Mouse (Mus musculus): ENCODE results near the gene Iqcf3. TPM values are rescaled to one million over a fixed set of nuclear protein-coding genes. Genes with fewer than 3 reads are reported as not detected.

The Iqcf3 gene
- polyA plus RNA-seq, 1 experiment from 2014 or later = not detected

GRCm38 (mm10) chr9:106475663-106476001 is 85.8 kb downstream of the Iqcf3 start, which contains the start of gene Rrp9:
Rrp9 (plus strand) TSS chr9:106475963.
- Histone ChIP-seq H3K4me1 (peaks cover 61% of the 10 kb centered on the region), H3K36me3 (peaks cover 15% of the 10 kb centered on the region), H3K27me3 (ENCODE audit: insufficient read depth, poor library complexity, severe bottlenecking) (peaks cover 11% of the 10 kb centered on the region; the same call in 1 of the 2 replicates), H3K4me3 (peak within 1 kb of the TSS; percentile 83), H3K9me3 (no peaks in the 10 kb centered on the region), H3K27ac (peak within 1 kb of the TSS; percentile 53)
- no peak for DNase-seq (ENCODE audit: low spot score)
- 87% methylated on average over 10 of the region's 10 CpGs for WGBS

- WGBS = 71% methylated on average over 7 of the region's 7 CpGs
- Histone ChIP-seq H3K27ac (0 out of 2 replicates have a peak overlapping the region, but pooled peaks have one; percentile 17), H3K9me3 (no peaks in the 10 kb centered on the region), H3K36me3 (peaks cover 9% of the 10 kb centered on the region; the same call in 1 of the 2 replicates), H3K27me3 (ENCODE audit: insufficient read depth, poor library complexity, severe bottlenecking) (peaks cover 11% of the 10 kb centered on the region; the same call in 1 of the 2 replicates), H3K4me3 (no peak overlapping the region), H3K4me1 (peaks cover 61% of the 10 kb centered on the region)
- DNase-seq (ENCODE audit: low spot score) = no peak
Measured at GRCm38 (mm10) chr9:106475046-106475445, 86.4 kb downstream of the Iqcf3 start.

- peak; percentile 90 for DNase-seq (ENCODE audit: low spot score)
- Histone ChIP-seq H3K4me1 (peaks cover 61% of the 10 kb centered on the region), H3K27me3 (ENCODE audit: insufficient read depth, poor library complexity, severe bottlenecking) (peaks cover 11% of the 10 kb centered on the region; the same call in 1 of the 2 replicates), H3K27ac (peak overlapping the region; percentile 72; the same call in 1 of the 2 replicates), H3K4me3 (no peak overlapping the region), H3K9me3 (no peaks in the 10 kb centered on the region), H3K36me3 (peaks cover 4% of the 10 kb centered on the region; the same call in 1 of the 2 replicates)
- 7% methylated on average over 6 of the region's 6 CpGs for WGBS
Measured at GRCm38 (mm10) chr9:106474456-106474855, 87.0 kb downstream of the Iqcf3 start.

GRCm38 (mm10) chr9:106473753-106474105 is 87.7 kb downstream of the Iqcf3 start:
- H3K4me3 ChIP-seq = no peak overlapping the region
- no peaks in the 10 kb centered on the region for H3K9me3 ChIP-seq
- peaks cover 11% of the 10 kb centered on the region; the same call in 1 of the 2 replicates for H3K27me3 ChIP-seq (ENCODE audit: insufficient read depth, poor library complexity, severe bottlenecking)
- H3K4me1 ChIP-seq = peaks cover 61% of the 10 kb centered on the region
- DNase-seq (ENCODE audit: low spot score) = no peak
- WGBS = 66% methylated on average over 5 of the region's 5 CpGs
- H3K27ac ChIP-seq = 0 out of 2 replicates have a peak overlapping the region, but pooled peaks have one; percentile 72
- no peaks in the 10 kb centered on the region for H3K36me3 ChIP-seq

- 89% methylated on average over 16 of the region's 16 CpGs for WGBS
- Histone ChIP-seq H3K27ac (peak overlapping the region; percentile 76; the same call in 1 of the 2 replicates), H3K9me3 (no peaks in the 10 kb centered on the region), H3K4me1 (peaks cover 59% of the 10 kb centered on the region), H3K4me3 (no peak overlapping the region), H3K36me3 (no peaks in the 10 kb centered on the region), H3K27me3 (ENCODE audit: insufficient read depth, poor library complexity, severe bottlenecking) (peaks cover 11% of the 10 kb centered on the region; the same call in 1 of the 2 replicates)
- no peak for DNase-seq (ENCODE audit: low spot score)
Measured at GRCm38 (mm10) chr9:106473081-106473752, 88.2 kb downstream of the Iqcf3 start.

GRCm38 (mm10) chr9:106472321-106472720 is 89.1 kb downstream of the Iqcf3 start:
- Histone ChIP-seq H3K4me3 (no peak overlapping the region), H3K9me3 (no peaks in the 10 kb centered on the region), H3K27ac (peak overlapping the region; percentile 76), H3K4me1 (peaks cover 51% of the 10 kb centered on the region), H3K36me3 (no peaks in the 10 kb centered on the region), H3K27me3 (ENCODE audit: insufficient read depth, poor library complexity, severe bottlenecking) (peaks cover 11% of the 10 kb centered on the region; the same call in 1 of the 2 replicates)
- DNase-seq (ENCODE audit: low spot score) = no peak
- 50% methylated on average over 4 of the region's 4 CpGs for WGBS

- peak overlapping the region; percentile 76 for H3K27ac ChIP-seq
- WGBS = 9% methylated on average over 5 of the region's 5 CpGs
- peak overlapping the region; percentile 44 for H3K4me3 ChIP-seq
- no peaks in the 10 kb centered on the region for H3K36me3 ChIP-seq
- peaks cover 51% of the 10 kb centered on the region for H3K4me1 ChIP-seq
- H3K9me3 ChIP-seq = no peaks in the 10 kb centered on the region
- peaks cover 14% of the 10 kb centered on the region; the same call in 1 of the 2 replicates for H3K27me3 ChIP-seq (ENCODE audit: insufficient read depth, poor library complexity, severe bottlenecking)
- DNase-seq (ENCODE audit: low spot score) = peak; percentile 87
Measured at GRCm38 (mm10) chr9:106471892-106472291, 89.5 kb downstream of the Iqcf3 start.

GRCm38 (mm10) chr9:106470991-106471750 is 90.3 kb downstream of the Iqcf3 start:
- peak overlapping the region; percentile 76 for H3K27ac ChIP-seq
- H3K4me3 ChIP-seq = peak overlapping the region; percentile 44
- H3K4me1 ChIP-seq = peaks cover 46% of the 10 kb centered on the region
- H3K9me3 ChIP-seq = no peaks in the 10 kb centered on the region
- H3K36me3 ChIP-seq = no peaks in the 10 kb centered on the region
- peaks cover 17% of the 10 kb centered on the region; the same call in 1 of the 2 replicates for H3K27me3 ChIP-seq (ENCODE audit: insufficient read depth, poor library complexity, severe bottlenecking)
- 62% methylated on average over 14 of the region's 14 CpGs for WGBS
- DNase-seq (ENCODE audit: low spot score) = no peak

- H3K36me3 ChIP-seq = 0 out of 2 replicates have a peak, but pooled peaks cover 4% of the 10 kb centered on the region
Measured at GRCm38 (mm10) chr9:106469776-106470175, 91.7 kb downstream of the Iqcf3 start.

GRCm38 (mm10) chr9:106469317-106469716 is 92.1 kb downstream of the Iqcf3 start:
- WGBS = 73% methylated on average over 6 of the region's 6 CpGs
- no peak overlapping the region for H3K4me3 ChIP-seq
- peaks cover 48% of the 10 kb centered on the region for H3K4me1 ChIP-seq
- H3K27me3 ChIP-seq (ENCODE audit: insufficient read depth, poor library complexity, severe bottlenecking) = peaks cover 34% of the 10 kb centered on the region
- no peak overlapping the region for H3K27ac ChIP-seq
- no peak for DNase-seq (ENCODE audit: low spot score)
- H3K9me3 ChIP-seq = no peaks in the 10 kb centered on the region
- peaks cover 7% of the 10 kb centered on the region; the same call in 1 of the 2 replicates for H3K36me3 ChIP-seq

More at GRCm38 (mm10) chr9:106469776-106470175, 91.7 kb downstream of the Iqcf3 start:
- no peak overlapping the region for H3K27ac ChIP-seq
- no peaks in the 10 kb centered on the region for H3K9me3 ChIP-seq
- peaks cover 30% of the 10 kb centered on the region for H3K27me3 ChIP-seq (ENCODE audit: insufficient read depth, poor library complexity, severe bottlenecking)
- DNase-seq (ENCODE audit: low spot score) = no peak
- H3K4me1 ChIP-seq = peaks cover 48% of the 10 kb centered on the region
- no peak overlapping the region for H3K4me3 ChIP-seq
- WGBS = 60% methylated on average over 9 of the region's 9 CpGs

- 89% methylated on average over 7 of the region's 7 CpGs for WGBS
- no peaks in the 10 kb centered on the region for H3K9me3 ChIP-seq
- H3K27me3 ChIP-seq (ENCODE audit: insufficient read depth, poor library complexity, severe bottlenecking) = peaks cover 42% of the 10 kb centered on the region
- DNase-seq (ENCODE audit: low spot score) = no peak
- H3K4me3 ChIP-seq = no peak overlapping the region
- peaks cover 21% of the 10 kb centered on the region for H3K36me3 ChIP-seq
- peaks cover 45% of the 10 kb centered on the region for H3K4me1 ChIP-seq
- H3K27ac ChIP-seq = no peak overlapping the region
Measured at GRCm38 (mm10) chr9:106467746-106468145, 93.7 kb downstream of the Iqcf3 start.

- Histone ChIP-seq H3K4me1 (peaks cover 35% of the 10 kb centered on the region), H3K36me3 (peaks cover 31% of the 10 kb centered on the region), H3K4me3 (no peak overlapping the region), H3K9me3 (no peaks in the 10 kb centered on the region), H3K27me3 (ENCODE audit: insufficient read depth, poor library complexity, severe bottlenecking) (peaks cover 42% of the 10 kb centered on the region), H3K27ac (no peak overlapping the region)
- DNase-seq (ENCODE audit: low spot score) = no peak
- 80% methylated on average over 6 of the region's 6 CpGs for WGBS
Measured at GRCm38 (mm10) chr9:106466721-106467120, 94.7 kb downstream of the Iqcf3 start.

All from heart, embryonic 10.5 days (tissue).